Mouse (Mus musculus) erythroblast, adult 5-6 weeks (primary cell): ENCODE data around the gene Scd3. TPM values are rescaled to one million over a fixed set of nuclear protein-coding genes. Genes with fewer than 3 reads are reported as not detected.
"Not testable (repeated sequence)": the region's sequence is repeated elsewhere in the genome, so short reads cannot be mapped to it uniquely, and the experiment has no call there.

Source experiments
- ATAC-seq: replicated peaks from 2 replicates; pipeline ENCODE4 v1.8.0; 2016; ENCODE audit warnings: moderate number of reproducible peaks, mild to moderate bottlenecking, moderate TSS enrichment, inconsistent platforms; ENCODE audit not compliant: poor library complexity, low FRiP score, severe bottlenecking
- total RNA-seq, 2 experiments: library from RNA; stranded (forward) in 1 of 2; stranded (reverse) in 1 of 2; fragments of 150-400 nt in 1 of 2; fragments of 200-764, 138-1000 nt in 1 of 2; gene quantifications; 2 replicates each; pipeline versions ENCODE4 v1.2.3 to v1.2.4; 2015 to 2017; ENCODE audit warnings: low replicate concordance in 2 of 2

Gene Scd3
- total RNA-seq, 2 experiments from 2014 or later: not detected

GRCm38 (mm10) chr19:44230212-44230611, 27.1 kb downstream of the Scd3 start:
- no peak for ATAC-seq

- no peak for ATAC-seq
These were observed 28.6 kb downstream of the Scd3 start for GRCm38 (mm10) chr19:44231608-44232151.

GRCm38 (mm10) chr19:44237471-44238006, 34.5 kb downstream of the Scd3 start:
- no peak for ATAC-seq

GRCm38 (mm10) chr19:44238906-44239305, 35.8 kb downstream of the Scd3 start:
- no peak for ATAC-seq

GRCm38 (mm10) chr19:44245761-44246171, 42.7 kb downstream of the Scd3 start:
- ATAC-seq: no peak

- no peak for ATAC-seq
These were observed 43.4 kb downstream of the Scd3 start for GRCm38 (mm10) chr19:44246341-44246911.

GRCm38 (mm10) chr19:44247281-44248080, 44.4 kb downstream of the Scd3 start:
- ATAC-seq: peak; percentile 14; the same call in 1 of the 2 replicates

- peak; percentile 96 for ATAC-seq
These were observed 45.2 kb downstream of the Scd3 start for GRCm38 (mm10) chr19:44248081-44248853.

- no peak for ATAC-seq
These were observed 45.8 kb downstream of the Scd3 start for GRCm38 (mm10) chr19:44248854-44249351.

- not testable (repeated sequence) for ATAC-seq
These were observed 48.1 kb downstream of the Scd3 start for GRCm38 (mm10) chr19:44251138-44251537.

GRCm38 (mm10) chr19:44251936-44252558, 49.0 kb downstream of the Scd3 start:
- no peak for ATAC-seq

- not testable (repeated sequence) for ATAC-seq
These were observed 51.0 kb downstream of the Scd3 start for GRCm38 (mm10) chr19:44254106-44254505.

GRCm38 (mm10) chr19:44257377-44257966, 54.4 kb downstream of the Scd3 start:
- ATAC-seq: no peak

GRCm38 (mm10) chr19:44259484-44259883, 56.4 kb downstream of the Scd3 start:
- ATAC-seq: no peak

- no peak for ATAC-seq
These were observed 57.4 kb downstream of the Scd3 start for GRCm38 (mm10) chr19:44260487-44260886.

- no peak for ATAC-seq
These were observed 58.7 kb downstream of the Scd3 start for GRCm38 (mm10) chr19:44261774-44262173.

- no peak for ATAC-seq
These were observed 60.5 kb downstream of the Scd3 start for GRCm38 (mm10) chr19:44263581-44263980.

- no peak for ATAC-seq
These were observed 61.2 kb downstream of the Scd3 start for GRCm38 (mm10) chr19:44264226-44264625.

- no peak for ATAC-seq
These were observed 62.2 kb downstream of the Scd3 start for GRCm38 (mm10) chr19:44265300-44265699.
